Mouse (Mus musculus) macrophage (primary cell): ENCODE results near the gene Gpatch8. TPM values are rescaled to one million over a fixed set of nuclear protein-coding genes. Genes with fewer than 3 reads are reported as not detected.

Experiments
- H3K27ac ChIP-seq: fragments of 350-480 bp; formaldehyde crosslinking; 2 replicates; pipeline ENCODE4 v1.9.0; 2021
- H3K36me3 ChIP-seq: fragments of 350-480 bp; formaldehyde crosslinking; 2 replicates; pipeline ENCODE4 v1.9.0; 2021; ENCODE audit errors: inconsistent target
- H3K4me3 ChIP-seq: fragments of 350-480 bp; formaldehyde crosslinking; 2 replicates; pipeline ENCODE4 v1.9.0; 2021; ENCODE audit errors: inconsistent target
- H3K79me2 ChIP-seq: fragments of 350-480 bp; formaldehyde crosslinking; 2 replicates; pipeline ENCODE4 v1.9.0; 2021; ENCODE audit errors: inconsistent target
- WGBS: methylation state at CpG from one replicate; pipeline ENCODE4 v1.1.7; 2026; ENCODE audit warnings: inconsistent platforms; ENCODE audit not compliant: missing documents; 5-methylcytosine and 5-hydroxymethylcytosine counted together
- polyA plus RNA-seq: library from polyadenylated mRNA; stranded (reverse); fragments of 250-400 nt; gene quantifications from 3 replicates; pipeline ENCODE4 v1.2.4, GENCODE M21; 2018; ENCODE audit warnings: inconsistent platforms

Gpatch8 gene
- polyA plus RNA-seq, 1 experiment from 2014 or later: 21.0 TPM

DNA sequence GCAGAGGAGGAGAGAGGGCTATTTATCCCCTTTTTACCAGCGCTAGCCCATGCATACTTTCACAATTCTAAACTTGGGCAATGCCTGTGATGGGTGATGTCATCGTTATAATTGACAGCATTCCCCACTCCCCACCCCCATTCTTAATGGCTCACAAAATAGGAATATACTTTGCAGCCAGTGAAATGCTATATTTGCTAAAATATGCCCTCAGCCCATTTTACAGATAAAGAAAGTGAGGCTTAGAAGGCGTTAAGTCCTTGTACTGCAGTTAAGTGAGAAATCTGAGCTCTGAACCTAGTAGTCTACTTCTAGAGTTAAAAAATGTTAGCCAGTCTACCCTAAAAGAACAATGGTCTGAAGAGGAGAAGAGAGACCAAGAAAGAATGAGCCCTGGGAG lies 111.9 kb downstream of the Gpatch8 start:
- Histone ChIP-seq H3K36me3 (no peaks in the 10 kb centered on the region), H3K79me2 (no peaks in the 10 kb centered on the region), H3K27ac (no peak overlapping the region), H3K4me3 (no peak overlapping the region)
- WGBS: 70% methylated on average over 3 of the region's 3 CpGs

DNA sequence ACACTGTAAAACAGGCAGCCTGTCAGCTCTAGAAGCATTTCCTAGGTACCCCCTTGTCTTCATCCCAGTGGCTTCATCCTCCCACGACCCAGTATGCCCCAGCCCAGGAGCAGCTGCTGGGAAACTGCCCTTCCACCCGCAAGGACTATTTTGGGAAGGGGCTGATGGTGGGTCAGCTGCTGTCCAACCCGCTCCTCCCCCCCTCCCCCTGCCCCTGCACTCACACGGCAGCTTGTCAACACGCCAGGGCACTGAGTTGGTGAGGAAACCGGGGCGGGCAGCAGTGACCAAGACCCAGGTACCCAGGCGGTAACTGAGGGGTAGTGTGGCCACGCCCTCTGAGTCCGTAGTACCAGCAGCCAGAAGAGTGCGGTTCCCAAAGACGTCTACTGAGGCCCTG lies 112.5 kb downstream of the Gpatch8 start:
- Histone ChIP-seq H3K36me3 (no peaks in the 10 kb centered on the region), H3K79me2 (no peaks in the 10 kb centered on the region), H3K27ac (no peak overlapping the region), H3K4me3 (no peak overlapping the region)
- 86% methylated on average over 11 of the region's 12 CpGs for WGBS

DNA sequence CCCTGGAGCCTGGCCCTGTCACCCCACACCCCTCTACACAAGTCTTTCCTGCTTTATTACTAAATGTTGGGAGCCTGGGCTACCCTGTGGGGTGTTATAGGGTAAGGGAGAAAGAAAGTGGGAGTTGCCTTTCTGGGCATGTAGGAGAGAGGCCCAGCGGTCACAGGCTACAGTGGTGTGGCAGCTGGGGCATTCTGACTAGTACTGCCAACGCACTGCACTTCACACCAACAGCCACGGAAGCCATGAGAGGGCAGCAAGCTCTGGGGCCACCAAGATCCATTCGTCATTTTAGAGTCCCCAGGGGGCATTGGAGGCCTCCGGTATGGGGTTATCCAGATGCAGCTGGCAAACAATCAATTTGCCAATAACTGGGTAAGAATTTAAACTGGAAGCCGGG lies 114.1 kb downstream of the Gpatch8 start:
- Histone ChIP-seq H3K27ac (no peak overlapping the region), H3K79me2 (no peaks in the 10 kb centered on the region), H3K4me3 (no peak overlapping the region), H3K36me3 (no peaks in the 10 kb centered on the region)
- 92% methylated on average over 6 of the region's 6 CpGs for WGBS

DNA sequence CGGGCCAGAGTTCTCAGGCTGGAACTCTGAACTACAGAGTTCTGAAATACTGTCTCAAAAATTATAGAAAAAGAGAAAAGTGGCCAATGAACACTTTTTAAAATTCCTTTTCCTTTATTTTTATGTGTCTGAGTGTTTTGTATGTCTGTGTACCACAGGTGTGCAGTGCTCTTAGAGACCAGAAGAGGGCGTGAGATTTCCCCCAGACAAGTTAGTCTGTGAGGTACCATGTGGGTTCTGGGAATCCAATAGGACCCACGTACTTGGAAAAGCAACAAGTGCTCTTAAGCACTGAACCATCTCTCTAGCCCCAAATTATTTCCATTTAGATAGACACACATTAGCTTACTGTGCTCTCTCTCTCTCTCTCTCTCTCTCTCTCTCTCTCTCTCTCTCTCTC lies 114.8 kb downstream of the Gpatch8 start:
- no peak overlapping the region for H3K27ac ChIP-seq
- peaks cover 2% of the 10 kb centered on the region for H3K36me3 ChIP-seq
- 89% methylated on average over 3 of the region's 3 CpGs for WGBS
- no peak overlapping the region for H3K4me3 ChIP-seq
- H3K79me2 ChIP-seq: no peaks in the 10 kb centered on the region

DNA sequence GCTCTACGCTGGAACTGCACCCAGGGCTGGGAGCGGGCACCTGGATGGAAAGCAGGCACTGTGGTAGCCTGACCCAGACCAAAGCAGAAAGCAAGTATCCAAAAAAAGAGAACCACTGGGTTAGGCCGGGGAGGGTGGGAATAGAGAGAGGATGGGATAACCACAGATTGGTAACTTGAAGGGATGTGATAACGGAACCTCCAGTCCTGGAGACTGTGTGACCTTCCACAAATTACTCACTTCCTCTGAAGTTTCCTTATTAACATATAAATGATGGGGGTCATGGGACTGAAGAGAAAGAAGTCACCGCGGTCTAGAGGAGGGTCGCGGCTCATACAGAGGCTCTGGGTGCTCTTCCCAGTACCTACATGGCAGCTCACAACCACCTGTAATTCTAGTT lies 115.9 kb downstream of the Gpatch8 start:
- Histone ChIP-seq H3K4me3 (no peak overlapping the region), H3K36me3 (peaks cover 14% of the 10 kb centered on the region), H3K79me2 (peaks cover 2% of the 10 kb centered on the region; the same call in 1 of the 2 replicates), H3K27ac (no peak overlapping the region)
- WGBS: 76% methylated on average over 7 of the region's 8 CpGs

DNA sequence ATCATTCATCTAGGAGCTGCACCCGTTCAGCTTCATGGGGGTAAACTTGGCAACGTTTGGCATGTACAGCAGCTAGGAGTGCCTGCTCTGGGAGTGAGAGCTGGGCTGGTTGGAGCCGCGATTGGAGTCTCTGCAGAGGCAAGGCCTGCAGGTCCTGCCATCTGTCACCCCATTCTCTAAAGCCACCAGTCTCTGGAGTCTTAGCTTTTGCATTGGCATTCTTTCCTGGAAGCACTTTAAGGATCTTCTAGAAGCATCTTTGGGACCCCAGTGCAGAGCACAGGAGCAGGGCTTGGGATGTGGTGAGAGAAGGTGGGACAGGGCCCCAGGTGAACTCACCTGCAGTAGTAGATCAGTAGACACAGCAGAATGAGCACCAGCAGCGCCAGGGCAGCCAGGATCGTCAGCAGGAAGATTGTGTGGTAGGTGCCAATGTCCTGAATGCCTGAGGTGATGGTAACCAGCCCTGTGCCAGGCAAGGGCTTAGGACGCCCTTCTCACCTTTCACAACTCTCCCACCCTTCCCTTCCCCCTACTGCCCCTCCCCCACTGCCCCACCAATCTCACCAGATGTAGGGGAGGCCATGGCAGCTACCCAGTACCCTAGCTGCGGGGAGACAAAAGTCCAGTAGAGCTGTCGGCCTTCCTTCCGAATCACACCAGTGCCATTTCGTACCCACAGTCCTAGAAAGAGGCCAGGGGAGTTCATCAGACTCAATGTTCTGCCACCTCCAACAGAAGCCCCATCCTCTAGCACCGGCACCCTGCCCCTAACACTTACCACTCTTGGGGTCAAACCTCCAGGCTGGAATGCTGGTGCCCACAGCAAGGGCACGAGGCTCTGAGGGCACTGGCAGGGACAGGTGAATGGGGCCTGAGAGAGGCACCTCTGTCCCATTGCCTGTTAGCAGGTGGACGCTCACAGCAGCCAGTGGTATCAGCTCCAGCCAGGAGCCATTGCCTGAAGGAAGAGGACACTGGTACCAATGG lies 116.8 kb downstream of the Gpatch8 start:
- H3K4me3 ChIP-seq: no peak overlapping the region
- whole genome bisulfite sequencing: 90% methylated on average over 13 of the region's 14 CpGs
- no peak overlapping the region for H3K27ac ChIP-seq
- peaks cover 11% of the 10 kb centered on the region for H3K79me2 ChIP-seq
- H3K36me3 ChIP-seq: peaks cover 21% of the 10 kb centered on the region

DNA sequence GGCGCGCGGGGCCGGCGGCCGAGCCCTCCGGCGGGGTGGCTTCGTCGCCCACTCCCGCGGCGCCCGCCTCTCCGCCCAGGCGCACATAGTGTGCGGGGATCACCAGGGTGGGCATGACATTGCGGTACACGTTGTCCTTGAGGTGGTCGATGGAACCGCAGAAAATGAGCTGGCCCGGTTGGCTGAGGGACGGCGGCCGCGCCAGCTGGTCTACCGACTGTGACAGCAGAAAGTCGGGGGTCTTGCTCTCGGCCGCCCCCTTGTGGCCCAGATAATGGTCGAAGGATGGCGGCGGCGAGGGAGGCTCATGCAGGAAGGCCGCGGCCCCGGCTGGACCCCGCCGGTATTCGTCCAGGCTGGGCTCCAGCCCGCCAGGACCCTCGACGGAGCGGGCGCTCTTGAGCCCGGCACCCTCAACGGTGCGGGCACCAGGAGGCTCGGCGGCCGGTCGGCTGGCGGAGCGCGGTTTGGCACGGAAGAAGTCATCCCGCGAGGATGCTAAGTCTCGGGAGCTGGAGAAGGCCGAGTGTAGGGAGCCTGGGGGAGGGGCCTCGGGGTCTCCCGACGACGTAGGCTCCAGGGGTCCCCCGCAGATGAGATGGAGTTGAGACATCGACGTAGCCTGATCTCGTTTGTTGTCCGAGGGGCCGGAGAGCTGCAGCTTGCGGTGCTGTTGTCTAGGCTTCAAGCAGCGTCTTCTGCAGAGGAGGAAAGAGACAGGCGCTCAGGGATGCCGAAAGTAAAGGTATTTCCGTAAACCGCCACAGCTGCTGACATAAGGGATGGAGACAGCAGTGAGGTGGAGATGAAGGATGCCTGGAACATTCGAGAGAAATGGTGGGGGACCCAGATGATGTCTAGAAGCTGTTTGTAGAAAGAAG lies 117.7 kb downstream of the Gpatch8 start:
- H3K27ac ChIP-seq: no peak overlapping the region
- peaks cover 20% of the 10 kb centered on the region for H3K79me2 ChIP-seq
- H3K4me3 ChIP-seq: no peak overlapping the region
- peaks cover 31% of the 10 kb centered on the region for H3K36me3 ChIP-seq
- WGBS: 38% methylated on average over 77 of the region's 77 CpGs

DNA sequence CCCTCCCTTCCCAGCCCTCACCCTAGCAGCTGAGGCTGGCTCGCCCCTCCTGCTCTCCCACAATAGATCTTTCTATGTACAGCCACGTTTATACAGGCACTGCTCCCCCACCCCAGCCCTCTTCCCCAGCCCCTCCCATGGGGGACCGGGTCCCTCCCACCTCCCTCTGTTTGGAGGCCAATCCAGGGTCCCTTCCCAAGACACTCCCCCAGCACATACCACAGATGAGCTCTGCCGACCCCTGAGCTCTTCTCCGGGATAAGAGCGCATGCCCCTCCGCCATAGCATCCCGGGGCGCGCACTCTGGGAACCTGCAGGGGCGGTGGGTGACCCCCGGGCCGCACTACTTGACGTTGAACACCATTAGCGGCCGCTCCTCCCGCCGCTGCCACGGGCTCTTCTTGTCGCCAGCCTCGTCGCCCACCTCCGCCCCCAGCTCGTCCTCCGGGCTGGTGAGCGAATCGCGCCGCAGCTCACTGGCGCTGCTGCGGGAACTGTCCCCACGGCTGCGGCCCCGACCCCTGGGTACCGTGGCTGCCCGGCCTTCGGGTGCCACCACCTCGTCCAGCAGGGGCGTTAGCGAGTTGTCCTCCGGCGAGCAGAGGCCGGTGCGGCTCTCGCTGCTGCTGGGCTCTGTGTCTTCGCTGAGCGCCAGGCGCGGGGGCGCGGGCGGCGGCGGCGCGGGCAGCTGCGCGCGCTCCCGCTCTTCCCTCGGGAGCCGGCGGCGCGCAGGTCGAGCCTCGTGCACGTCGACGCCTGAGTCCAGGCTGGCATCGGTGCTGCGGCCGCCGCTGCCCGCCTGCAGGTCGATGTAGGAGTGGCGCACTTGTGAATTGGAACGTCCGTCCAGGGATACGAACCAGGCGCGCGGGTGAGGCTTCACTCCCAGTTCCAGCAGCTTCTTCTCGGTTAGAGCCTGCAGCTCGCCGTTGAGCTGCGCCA lies 118.8 kb downstream of the Gpatch8 start:
- peaks cover 37% of the 10 kb centered on the region for H3K36me3 ChIP-seq
- 41% methylated on average over 80 of the region's 87 CpGs for WGBS
- peaks cover 31% of the 10 kb centered on the region for H3K79me2 ChIP-seq
- no peak overlapping the region for H3K4me3 ChIP-seq
- H3K27ac ChIP-seq: no peak overlapping the region

DNA sequence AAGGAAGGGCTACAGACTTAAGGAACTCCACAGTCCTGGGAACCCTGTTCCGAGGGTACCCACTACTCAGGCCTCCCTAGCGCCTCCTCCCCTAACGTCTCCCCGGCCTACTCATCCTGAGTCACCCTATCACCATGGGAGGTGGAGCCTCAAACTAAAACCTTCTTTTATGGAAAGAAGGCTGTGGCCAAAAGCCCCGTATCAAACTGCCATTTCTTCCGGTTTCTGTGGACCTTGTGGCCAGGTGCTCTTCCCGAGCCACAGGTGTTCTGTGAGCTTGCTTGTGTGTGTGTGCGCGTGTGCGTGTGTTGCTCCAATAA lies 119.8 kb downstream of the Gpatch8 start:
- Histone ChIP-seq H3K36me3 (peaks cover 37% of the 10 kb centered on the region), H3K27ac (no peak overlapping the region), H3K4me3 (no peak overlapping the region), H3K79me2 (peaks cover 40% of the 10 kb centered on the region)
- WGBS: 80% methylated on average over 10 of the region's 10 CpGs

DNA sequence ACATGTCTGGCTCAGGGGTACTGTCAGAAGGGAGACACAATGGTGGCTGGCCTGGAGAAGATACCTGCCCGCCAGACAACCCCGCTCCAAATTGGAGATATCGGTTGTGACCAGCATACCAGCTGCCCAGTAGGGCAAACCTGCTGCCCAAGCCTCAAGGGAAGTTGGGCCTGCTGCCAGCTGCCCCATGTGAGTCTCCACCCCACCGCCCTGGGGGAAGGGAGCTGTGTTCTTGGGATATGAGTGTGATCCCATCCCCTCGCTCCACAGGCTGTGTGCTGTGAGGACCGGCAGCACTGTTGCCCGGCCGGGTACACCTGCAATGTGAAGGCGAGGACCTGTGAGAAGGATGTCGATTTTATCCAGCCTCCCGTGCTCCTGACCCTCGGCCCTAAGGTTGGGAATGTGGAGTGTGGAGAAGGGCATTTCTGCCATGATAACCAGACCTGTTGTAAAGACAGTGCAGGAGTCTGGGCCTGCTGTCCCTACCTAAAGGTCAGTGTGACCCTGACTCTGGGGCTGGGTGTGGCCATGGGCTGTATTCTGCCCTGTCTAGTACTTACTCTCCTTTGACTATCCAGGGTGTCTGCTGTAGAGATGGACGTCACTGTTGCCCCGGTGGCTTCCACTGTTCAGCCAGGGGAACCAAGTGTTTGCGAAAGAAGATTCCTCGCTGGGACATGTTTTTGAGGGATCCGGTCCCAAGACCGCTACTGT lies 120.3 kb downstream of the Gpatch8 start:
- Histone ChIP-seq H3K4me3 (no peak overlapping the region), H3K27ac (no peak overlapping the region), H3K79me2 (peaks cover 45% of the 10 kb centered on the region), H3K36me3 (peaks cover 37% of the 10 kb centered on the region)
- WGBS: 93% methylated on average over 18 of the region's 18 CpGs

DNA sequence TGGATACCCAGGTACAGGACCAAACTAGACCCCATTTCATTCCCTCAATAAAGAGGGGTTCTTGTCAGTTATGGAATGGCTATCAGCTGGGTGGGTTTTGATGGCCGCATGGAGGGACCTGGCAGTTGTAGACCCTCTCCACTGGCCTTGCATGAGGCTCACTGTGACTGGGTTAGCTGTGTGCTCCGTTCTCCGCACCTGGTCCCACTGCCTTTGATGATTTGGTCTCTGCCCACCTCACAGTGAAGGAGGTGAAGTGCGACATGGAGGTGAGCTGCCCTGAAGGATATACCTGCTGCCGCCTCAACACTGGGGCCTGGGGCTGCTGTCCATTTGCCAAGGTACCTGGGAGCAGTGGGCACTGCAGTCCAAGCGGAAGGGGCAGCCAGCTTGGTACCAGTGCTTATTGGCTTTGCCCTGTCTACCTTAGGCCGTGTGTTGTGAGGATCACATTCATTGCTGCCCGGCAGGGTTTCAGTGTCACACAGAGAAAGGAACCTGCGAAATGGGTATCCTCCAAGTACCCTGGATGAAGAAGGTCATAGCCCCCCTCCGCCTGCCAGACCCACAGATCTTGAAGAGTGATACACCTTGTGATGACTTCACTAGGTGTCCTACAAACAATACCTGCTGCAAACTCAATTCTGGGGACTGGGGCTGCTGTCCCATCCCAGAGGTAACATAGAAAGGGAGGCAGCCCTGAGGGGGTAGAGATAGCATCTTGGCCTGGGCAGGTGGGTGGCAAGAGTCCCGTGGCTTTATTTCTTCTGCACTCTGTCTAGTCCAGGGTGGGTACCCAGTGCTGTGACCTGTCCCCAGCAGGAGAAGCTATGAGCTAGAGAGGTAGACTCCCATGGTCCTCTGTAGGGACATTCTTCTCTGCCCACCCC lies 121.1 kb downstream of the Gpatch8 start:
- WGBS: 94% methylated on average over 11 of the region's 11 CpGs
- Histone ChIP-seq H3K4me3 (no peak overlapping the region), H3K27ac (no peak overlapping the region), H3K79me2 (peaks cover 52% of the 10 kb centered on the region), H3K36me3 (peaks cover 37% of the 10 kb centered on the region)

DNA sequence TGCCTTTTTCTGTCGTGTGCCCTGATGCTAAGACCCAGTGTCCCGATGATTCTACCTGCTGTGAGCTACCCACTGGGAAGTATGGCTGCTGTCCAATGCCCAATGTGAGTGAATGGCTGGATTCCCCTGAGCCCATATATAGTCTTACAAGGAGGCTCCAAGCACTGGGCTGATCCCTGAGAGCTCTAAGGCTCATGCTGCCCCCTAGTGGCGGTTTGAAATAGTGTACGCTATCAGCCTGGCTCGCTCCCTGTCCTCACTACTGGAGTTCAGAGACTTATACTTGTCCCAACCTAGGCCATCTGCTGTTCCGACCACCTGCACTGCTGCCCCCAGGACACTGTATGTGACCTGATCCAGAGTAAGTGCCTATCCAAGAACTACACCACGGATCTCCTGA lies 121.8 kb downstream of the Gpatch8 start:
- Histone ChIP-seq H3K4me3 (no peak overlapping the region), H3K36me3 (peaks cover 37% of the 10 kb centered on the region), H3K27ac (no peak overlapping the region), H3K79me2 (peaks cover 59% of the 10 kb centered on the region)
- 24% methylated on average over 7 of the region's 7 CpGs for WGBS

DNA sequence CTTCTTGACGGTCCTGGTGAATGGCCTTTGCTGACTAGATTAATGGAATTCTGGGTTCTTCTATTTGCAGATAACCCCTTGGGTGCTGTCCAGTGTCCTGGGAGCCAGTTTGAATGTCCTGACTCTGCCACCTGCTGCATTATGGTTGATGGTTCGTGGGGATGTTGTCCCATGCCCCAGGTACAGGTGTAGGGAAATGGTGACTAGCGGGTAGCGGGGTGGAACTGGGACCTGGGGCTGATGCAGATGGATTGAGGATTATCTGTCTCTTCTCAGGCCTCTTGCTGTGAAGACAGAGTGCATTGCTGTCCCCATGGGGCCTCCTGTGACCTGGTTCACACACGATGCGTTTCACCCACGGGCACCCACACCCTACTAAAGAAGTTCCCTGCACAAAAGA lies 122.3 kb downstream of the Gpatch8 start:
- H3K27ac ChIP-seq: peak overlapping the region; percentile 99
- peaks cover 37% of the 10 kb centered on the region for H3K36me3 ChIP-seq
- H3K4me3 ChIP-seq: peak overlapping the region; percentile 97; the same call in 1 of the 2 replicates
- WGBS: 94% methylated on average over 5 of the region's 7 CpGs
- peaks cover 61% of the 10 kb centered on the region for H3K79me2 ChIP-seq
